Mouse (Mus musculus) cerebellum, postnatal 36 days (tissue): ENCODE results near the gene Lrr1.
A peak's percentile ranks its signal among the peaks of the same experiment; 100 is the strongest.
"Not testable (repeated sequence)": the region's sequence is repeated elsewhere in the genome, so short reads cannot be mapped to it uniquely, and the experiment has no call there.

Source experiments
- DNase-seq, 2 experiments: peaks; one replicate each; pipeline ENCODE4 v3.0.0; 2021 to 2022; ENCODE audit warnings: mixed read lengths in 2 of 2

Lrr1 gene

DNA sequence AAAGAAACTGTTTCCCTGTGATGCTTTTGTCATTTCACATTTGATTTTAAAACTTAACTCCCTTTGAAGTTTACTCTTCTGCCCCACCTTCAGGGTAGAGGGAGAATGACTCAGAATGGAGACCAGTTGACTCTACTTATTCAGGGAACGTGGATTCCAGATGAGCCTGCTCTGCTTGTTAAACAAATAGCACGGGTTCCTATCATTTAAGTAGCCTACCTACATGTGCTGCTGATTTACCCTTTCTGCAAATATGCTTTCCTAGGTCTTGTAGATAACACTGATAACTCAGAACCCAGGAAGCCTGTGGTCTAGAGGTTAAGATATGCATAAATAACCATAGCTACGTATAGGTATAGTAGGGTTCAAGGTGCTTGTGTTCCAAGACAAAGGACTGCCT lies 3.7 kb upstream of the Lrr1 start:
- no peak for DNase-seq

DNA sequence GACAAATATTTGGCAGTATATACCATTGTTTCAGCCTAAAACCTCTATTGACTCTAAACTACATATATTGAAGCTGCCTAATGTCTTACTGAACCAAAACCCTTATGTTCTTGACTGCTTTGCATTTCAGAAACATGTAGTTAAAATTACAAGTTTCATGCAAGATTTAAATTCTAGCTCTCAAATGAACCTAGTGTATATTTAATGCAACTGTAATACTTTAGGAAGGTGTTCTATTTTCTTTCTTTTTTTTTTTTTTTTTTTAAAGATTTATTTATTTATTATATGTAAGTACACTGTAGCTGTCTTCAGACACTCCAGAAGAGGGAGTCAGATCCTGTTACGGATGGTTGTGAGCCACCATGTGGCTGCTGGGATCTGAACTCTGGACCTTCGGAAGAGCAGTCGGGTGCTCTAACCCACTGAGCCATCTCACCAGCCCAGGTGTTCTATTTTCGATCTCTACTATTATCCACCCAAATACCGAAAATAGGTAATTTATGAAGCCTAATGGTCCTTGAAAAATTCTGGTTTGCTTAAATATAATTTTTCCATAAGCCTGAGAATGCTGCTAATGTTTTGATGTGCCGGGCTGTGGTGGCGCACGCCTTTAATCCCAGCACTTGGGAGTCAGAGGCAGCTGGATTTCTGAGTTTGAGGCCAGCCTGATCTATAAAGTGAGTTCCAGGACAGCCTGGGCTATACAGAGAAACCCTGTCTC lies 1.6 kb upstream of the Lrr1 start:
- not testable (repeated sequence) for DNase-seq

- no peak for DNase-seq
Observed at GRCm38 (mm10) chr12:69167656-69168460, 756 bp upstream of the Lrr1 start.

- no peak for DNase-seq
Observed at GRCm38 (mm10) chr12:69171307-69171706, 2.7 kb downstream of the Lrr1 start.

DNA sequence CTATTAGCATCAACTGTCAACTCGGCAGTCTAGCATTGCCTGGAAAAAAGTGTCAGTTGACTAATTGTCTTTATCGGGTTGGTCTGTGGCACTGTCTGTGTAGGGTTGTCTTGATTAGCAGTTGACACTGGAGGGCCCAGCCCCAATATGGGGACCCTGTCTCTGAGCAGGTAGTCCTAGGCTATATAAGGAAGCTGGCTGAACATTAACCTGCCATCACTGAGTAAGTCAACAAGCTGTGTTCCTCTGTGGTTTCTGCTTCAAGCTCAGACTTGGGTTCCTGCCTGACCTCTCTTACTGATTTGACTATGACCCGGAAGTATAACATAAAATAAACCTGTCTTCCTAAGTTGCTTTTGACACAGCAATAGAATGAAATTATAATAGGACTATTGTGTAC lies 7.4 kb downstream of the Lrr1 start:
- DNase-seq = no peak

GRCm38 (mm10) chr12:69177526-69177925 lies 8.9 kb downstream of the Lrr1 start:
- DNase-seq = no peak

DNA sequence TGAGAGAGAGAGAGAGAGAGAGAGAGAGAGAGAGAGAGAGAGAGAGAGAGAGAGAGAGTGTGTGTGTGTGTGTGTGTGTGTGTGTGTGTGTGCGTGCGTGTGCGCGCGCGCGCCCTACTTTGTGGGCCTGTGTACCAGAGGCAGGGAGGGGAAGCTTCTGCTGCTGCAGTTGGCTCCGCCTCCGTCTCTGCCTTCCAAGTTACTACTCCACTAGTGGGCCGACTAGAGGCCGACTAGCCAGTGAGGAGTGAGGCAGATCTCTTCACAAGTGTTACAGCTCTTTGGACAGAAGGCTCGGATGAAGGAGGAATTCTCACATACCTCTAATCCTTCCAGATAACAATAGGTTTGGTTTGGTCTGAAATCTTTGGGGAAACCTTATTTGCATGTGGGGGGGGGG lies 10.8 kb downstream of the Lrr1 start:
- DNase-seq = no peak

- no peak for DNase-seq
Observed at GRCm38 (mm10) chr12:69181800-69182199, 13.2 kb downstream of the Lrr1 start.

DNA sequence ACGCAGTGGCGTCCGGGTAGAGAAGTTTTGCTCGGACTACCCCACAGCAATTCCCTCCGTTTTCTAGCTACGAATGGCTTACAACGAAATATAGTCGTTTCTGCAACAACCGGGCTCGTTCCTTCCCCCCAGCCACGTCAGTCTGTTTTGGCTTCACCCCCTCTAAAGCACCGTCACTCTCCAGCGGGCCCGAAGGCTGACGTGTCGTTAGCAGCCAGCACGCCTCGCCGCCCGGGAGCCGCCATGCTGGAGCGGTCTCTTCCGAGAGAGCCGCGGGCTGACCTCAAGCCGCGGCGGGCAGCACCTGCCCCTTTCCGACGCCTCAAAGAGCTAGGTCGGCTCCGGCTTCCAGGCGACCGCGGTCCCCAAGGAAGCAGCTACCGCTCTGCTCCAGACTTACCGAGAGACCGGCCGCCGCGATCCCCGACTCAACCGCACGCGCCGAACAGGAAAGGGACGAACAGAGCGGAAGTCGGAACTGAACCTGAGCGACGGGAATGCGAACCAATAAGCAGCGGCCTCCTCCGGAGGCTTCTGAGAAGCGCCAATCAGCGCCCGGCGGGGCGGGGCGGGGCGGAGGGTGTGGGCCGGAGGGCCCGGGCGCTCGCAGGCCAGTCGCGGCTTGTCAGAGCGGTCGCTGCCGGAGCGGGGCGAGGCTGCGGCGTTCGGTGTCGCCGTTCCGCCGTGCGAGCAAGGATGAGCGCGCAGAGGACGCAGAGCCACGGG lies 15.1 kb downstream of the Lrr1 start, which contains the start of the genes Rpl36al and Mgat2:
TSS of gene Rpl36al (minus strand) at position 501 of the 726 bp plus-strand sequence.
TSS of gene Mgat2 (plus strand) at position 575 of the 726 bp plus-strand sequence.
- DNase-seq = peak; percentile 99 to 100

- DNase-seq = peak in 1 of 2 experiments; percentile 61
Observed at GRCm38 (mm10) chr12:69184342-69185295, 16.0 kb downstream of the Lrr1 start.

- no peak for DNase-seq
Observed at GRCm38 (mm10) chr12:69185371-69185770, 16.8 kb downstream of the Lrr1 start.

DNA sequence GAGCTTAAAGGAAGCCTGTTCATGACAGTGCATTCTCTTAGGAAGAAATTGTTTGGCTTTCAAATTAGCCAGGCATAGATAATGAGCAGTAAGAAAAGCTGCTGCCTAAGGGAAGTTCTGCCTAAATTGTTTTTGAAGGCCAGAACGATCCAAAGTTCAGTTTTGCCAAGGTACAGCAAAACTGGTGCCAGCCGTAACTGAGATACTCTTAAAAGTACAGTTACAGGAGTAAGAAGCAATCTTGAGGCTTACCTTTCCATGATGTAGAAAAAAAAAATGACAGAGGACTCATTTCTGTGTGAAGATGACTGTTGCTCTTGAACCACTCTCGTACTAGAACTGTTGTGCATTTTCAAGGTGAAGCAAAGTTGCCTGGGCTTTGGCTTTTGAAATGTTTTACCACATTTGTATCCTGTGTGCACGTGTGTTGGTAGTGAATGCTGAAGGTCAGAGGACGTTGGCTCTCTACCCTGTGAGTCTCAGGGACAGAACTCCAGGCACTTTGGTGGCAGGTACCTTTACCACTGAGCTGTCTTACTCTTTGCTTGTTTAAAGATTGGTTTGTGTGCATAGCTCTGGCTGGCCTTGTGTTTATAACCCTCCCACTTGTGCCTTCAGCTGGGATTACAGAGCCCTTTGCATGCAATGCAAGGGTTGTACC lies 18.3 kb downstream of the Lrr1 start:
- no peak for DNase-seq

- no peak for DNase-seq
Observed at GRCm38 (mm10) chr12:69190074-69190473, 21.5 kb downstream of the Lrr1 start.

DNA sequence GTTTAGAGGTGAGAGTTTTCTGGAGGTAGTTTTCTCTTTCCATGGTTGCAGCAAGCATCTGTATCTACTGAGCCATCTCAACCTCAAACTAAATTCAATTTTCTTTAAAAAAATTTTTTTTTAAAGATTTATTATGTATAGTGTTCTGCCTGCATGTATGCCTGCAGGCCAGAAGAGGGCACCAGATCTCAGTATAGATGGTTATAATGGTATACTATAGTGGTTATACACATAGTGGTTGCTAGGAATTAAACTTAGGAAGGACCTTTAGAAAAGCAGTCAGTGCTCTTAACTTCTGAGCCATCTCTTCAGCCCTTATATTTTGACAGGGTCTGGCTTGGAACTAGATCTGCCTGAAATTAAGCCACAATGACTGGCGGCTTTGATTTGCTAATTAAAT lies 21.9 kb downstream of the Lrr1 start:
- no peak for DNase-seq

DNA sequence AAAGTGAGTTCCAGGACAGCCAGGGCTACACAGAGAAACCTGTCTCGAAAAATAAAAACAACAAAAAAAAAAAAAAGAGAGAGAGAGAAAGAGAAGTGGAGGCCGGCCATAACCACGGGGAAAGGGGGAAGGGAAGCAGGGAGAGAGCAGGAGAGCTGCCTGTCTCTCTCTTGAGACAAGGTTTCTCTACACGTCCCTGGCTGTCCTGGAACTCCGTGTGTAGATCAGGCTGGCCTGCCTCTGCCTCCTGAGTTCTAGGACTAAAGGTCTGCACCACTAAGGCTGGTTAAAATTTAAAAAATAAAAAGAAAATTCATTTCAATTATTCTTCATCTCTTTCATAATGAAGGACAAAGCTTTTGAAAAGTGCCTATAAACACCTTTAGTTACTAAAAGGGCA lies 22.8 kb downstream of the Lrr1 start:
- DNase-seq = no peak

- no peak for DNase-seq
Observed at GRCm38 (mm10) chr12:69192637-69193036, 24.0 kb downstream of the Lrr1 start.

GRCm38 (mm10) chr12:69196444-69197377 lies 28.1 kb downstream of the Lrr1 start, which contains the start of gene Gm49383:
TSS of gene Gm49383 (minus strand) at chr12:69197104.
- DNase-seq = peak; percentile 70 to 75

GRCm38 (mm10) chr12:69197378-69198163 lies 29.0 kb downstream of the Lrr1 start:
- peak; percentile 40 to 55 for DNase-seq

- DNase-seq = peak; percentile 55 to 56
Observed at GRCm38 (mm10) chr12:69198164-69198535, 29.5 kb downstream of the Lrr1 start, which contains the start of gene Dnaaf2. TSS of gene Dnaaf2 (minus strand) at chr12:69198429.
